Mouse (Mus musculus): ENCODE results near the gene Hoxc8. TPM values are rescaled to one million over a fixed set of nuclear protein-coding genes. Genes with fewer than 3 reads are reported as not detected.

The Hoxc8 gene
- polyA plus RNA-seq, 1 experiment from 2014 or later, result not detected

- Histone ChIP-seq H3K27ac (ENCODE audit: low read length) (no peak overlapping the region), H3K36me3 (ENCODE audit: control insufficient read depth, insufficient read depth) (no peaks in the 10 kb centered on the region), H3K4me2 (ENCODE audit: low read depth, low read length) (no peak overlapping the region), H3K9me3 (replicated peaks; ENCODE audit: control insufficient read depth, low read length) (no peaks in the 10 kb centered on the region), H3K4me1 (ENCODE audit: control insufficient read depth, insufficient read depth, low read length) (no peaks in the 10 kb centered on the region), H3K4me3 (ENCODE audit: low read length) (no peak overlapping the region), H3K27me3 (ENCODE audit: control insufficient read depth, insufficient read depth, low read length) (peaks cover 92% of the 10 kb centered on the region), H3K9ac (ENCODE audit: low read length) (no peak overlapping the region)
- 2% methylated on average over 7 of the region's 7 CpGs for WGBS
- no peak for ATAC-seq (replicated peaks; ENCODE audit: extremely low read depth, insufficient read depth, low FRiP score)
Observed at GRCm38 (mm10) chr15:102991782-102992181, 1.4 kb downstream of the Hoxc8 start.

- no peak overlapping the region for H3K27ac ChIP-seq (ENCODE audit: low read length)
- no peak overlapping the region for H3K4me2 ChIP-seq (ENCODE audit: low read depth, low read length)
- H3K9me3 ChIP-seq (replicated peaks; ENCODE audit: control insufficient read depth, low read length), result no peaks in the 10 kb centered on the region
- no peak overlapping the region for H3K9ac ChIP-seq (ENCODE audit: low read length)
- H3K27me3 ChIP-seq (ENCODE audit: control insufficient read depth, insufficient read depth, low read length), result peaks cover 90% of the 10 kb centered on the region
- H3K4me3 ChIP-seq (ENCODE audit: low read length), result no peak overlapping the region
- 1% methylated on average over 11 of the region's 11 CpGs for WGBS
- no peaks in the 10 kb centered on the region for H3K4me1 ChIP-seq (ENCODE audit: control insufficient read depth, insufficient read depth, low read length)
- H3K36me3 ChIP-seq (ENCODE audit: control insufficient read depth, insufficient read depth), result no peaks in the 10 kb centered on the region
- no peak for ATAC-seq (replicated peaks; ENCODE audit: extremely low read depth, insufficient read depth, low FRiP score)
Observed at GRCm38 (mm10) chr15:102992206-102992605, 1.8 kb downstream of the Hoxc8 start.

- Histone ChIP-seq H3K9me3 (replicated peaks; ENCODE audit: control insufficient read depth, low read length) (no peaks in the 10 kb centered on the region), H3K4me3 (ENCODE audit: low read length) (no peak overlapping the region), H3K36me3 (ENCODE audit: control insufficient read depth, insufficient read depth) (no peaks in the 10 kb centered on the region), H3K9ac (ENCODE audit: low read length) (no peak overlapping the region), H3K4me2 (ENCODE audit: low read depth, low read length) (no peak overlapping the region), H3K27ac (ENCODE audit: low read length) (no peak overlapping the region), H3K4me1 (ENCODE audit: control insufficient read depth, insufficient read depth, low read length) (no peaks in the 10 kb centered on the region), H3K27me3 (ENCODE audit: control insufficient read depth, insufficient read depth, low read length) (peaks cover 91% of the 10 kb centered on the region)
- WGBS, result 1% methylated on average over 3 of the region's 3 CpGs
- ATAC-seq (replicated peaks; ENCODE audit: extremely low read depth, insufficient read depth, low FRiP score), result no peak
Observed at GRCm38 (mm10) chr15:102992863-102993262, 2.5 kb downstream of the Hoxc8 start.

DNA sequence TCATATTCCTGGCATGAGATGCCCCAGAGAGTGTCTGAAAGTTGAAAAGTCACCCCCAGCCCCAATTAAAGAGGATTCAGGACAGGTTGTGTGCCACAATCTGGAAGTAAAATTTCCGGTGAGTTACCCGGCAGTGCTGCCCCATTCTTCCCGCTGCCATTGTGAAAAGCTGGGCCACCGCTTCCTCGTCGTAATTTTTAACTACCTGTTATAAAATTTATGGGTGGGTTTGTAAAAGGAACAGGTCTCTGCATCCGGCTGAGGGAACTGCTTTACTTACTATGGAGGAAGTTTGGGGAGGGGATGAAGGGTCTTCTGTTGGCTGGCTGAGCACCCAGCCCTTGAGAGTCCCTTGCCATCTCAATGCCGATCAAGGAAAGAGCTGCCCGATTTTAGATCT is 6.1 kb downstream of the Hoxc8 start:
- H3K4me2 ChIP-seq (ENCODE audit: low read depth, low read length), result no peak overlapping the region
- H3K36me3 ChIP-seq (ENCODE audit: control insufficient read depth, insufficient read depth), result no peaks in the 10 kb centered on the region
- no peaks in the 10 kb centered on the region for H3K9me3 ChIP-seq (replicated peaks; ENCODE audit: control insufficient read depth, low read length)
- H3K4me3 ChIP-seq (ENCODE audit: low read length), result no peak overlapping the region
- no peak overlapping the region for H3K9ac ChIP-seq (ENCODE audit: low read length)
- H3K4me1 ChIP-seq (ENCODE audit: control insufficient read depth, insufficient read depth, low read length), result peaks cover 9% of the 10 kb centered on the region; the same call in 1 of the 2 replicates
- WGBS, result 2% methylated on average over 9 of the region's 9 CpGs
- peaks cover 95% of the 10 kb centered on the region for H3K27me3 ChIP-seq (ENCODE audit: control insufficient read depth, insufficient read depth, low read length)
- ATAC-seq (replicated peaks; ENCODE audit: extremely low read depth, insufficient read depth, low FRiP score), result no peak
- no peak overlapping the region for H3K27ac ChIP-seq (ENCODE audit: low read length)

- Histone ChIP-seq H3K27me3 (ENCODE audit: control insufficient read depth, insufficient read depth, low read length) (peaks cover 93% of the 10 kb centered on the region), H3K4me2 (ENCODE audit: low read depth, low read length) (no peak overlapping the region), H3K4me3 (ENCODE audit: low read length) (no peak overlapping the region), H3K9ac (ENCODE audit: low read length) (no peak overlapping the region), H3K27ac (ENCODE audit: low read length) (no peak overlapping the region), H3K36me3 (ENCODE audit: control insufficient read depth, insufficient read depth) (no peaks in the 10 kb centered on the region), H3K9me3 (replicated peaks; ENCODE audit: control insufficient read depth, low read length) (no peaks in the 10 kb centered on the region), H3K4me1 (ENCODE audit: control insufficient read depth, insufficient read depth, low read length) (peaks cover 10% of the 10 kb centered on the region; the same call in 1 of the 2 replicates)
- ATAC-seq (replicated peaks; ENCODE audit: extremely low read depth, insufficient read depth, low FRiP score), result no peak
- WGBS, result 1% methylated on average over 3 of the region's 3 CpGs
Observed at GRCm38 (mm10) chr15:102997431-102997830, 7.0 kb downstream of the Hoxc8 start.

GRCm38 (mm10) chr15:102997939-102998355 is 7.5 kb downstream of the Hoxc8 start, which contains the start of gene Hoxc6:
Gene Hoxc6, plus strand, starts transcription at chr15:102998257.
- Histone ChIP-seq H3K36me3 (ENCODE audit: control insufficient read depth, insufficient read depth) (no peaks in the 10 kb centered on the region), H3K4me1 (ENCODE audit: control insufficient read depth, insufficient read depth, low read length) (peaks cover 10% of the 10 kb centered on the region; the same call in 1 of the 2 replicates), H3K9ac (ENCODE audit: low read length) (peak within 1 kb of the TSS; percentile 68; the same call in 1 of the 2 replicates), H3K4me2 (ENCODE audit: low read depth, low read length) (peak within 1 kb of the TSS; percentile 76), H3K4me3 (ENCODE audit: low read length) (peak within 1 kb of the TSS; percentile 59), H3K27me3 (ENCODE audit: control insufficient read depth, insufficient read depth, low read length) (peaks cover 93% of the 10 kb centered on the region), H3K27ac (ENCODE audit: low read length) (no peak within 1 kb of the TSS), H3K9me3 (replicated peaks; ENCODE audit: control insufficient read depth, low read length) (no peaks in the 10 kb centered on the region)
- no peak for ATAC-seq (replicated peaks; ENCODE audit: extremely low read depth, insufficient read depth, low FRiP score)
- WGBS, result 3% methylated on average over 19 of the region's 19 CpGs

DNA sequence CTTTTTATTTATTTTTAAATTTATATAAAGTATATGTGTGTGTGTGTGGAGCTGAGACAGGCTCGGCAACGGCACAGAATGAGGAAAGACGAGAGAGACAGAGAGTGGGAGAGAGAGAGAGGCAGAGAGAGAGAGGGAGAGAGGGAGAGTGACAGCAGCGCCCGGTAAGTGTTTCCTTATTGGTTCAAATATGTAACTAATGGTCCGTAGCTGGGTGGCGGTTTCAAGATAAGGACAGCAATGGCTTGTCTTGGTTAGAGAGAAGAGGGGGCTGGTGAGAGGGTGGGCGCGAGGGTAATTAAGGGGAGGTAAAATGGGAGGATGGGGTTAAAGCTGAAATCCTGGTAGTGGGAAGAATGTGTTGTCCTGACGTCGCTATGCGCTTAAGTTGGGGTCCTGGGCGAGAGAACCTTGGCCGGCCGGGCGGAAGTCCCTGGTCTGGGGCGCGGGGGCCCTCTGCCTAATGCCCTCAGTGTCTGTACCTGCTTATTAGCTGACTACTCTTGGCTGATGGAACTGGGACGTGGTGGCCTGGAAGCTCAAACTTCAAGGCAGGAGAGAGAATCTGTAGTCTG is 8.3 kb downstream of the Hoxc8 start:
- peak; percentile 6; the same call in 1 of the 2 replicates for ATAC-seq (replicated peaks; ENCODE audit: extremely low read depth, insufficient read depth, low FRiP score)
- peak overlapping the region; percentile 76 for H3K4me2 ChIP-seq (ENCODE audit: low read depth, low read length)
- no peak overlapping the region for H3K27ac ChIP-seq (ENCODE audit: low read length)
- peak overlapping the region; percentile 59 for H3K4me3 ChIP-seq (ENCODE audit: low read length)
- peaks cover 93% of the 10 kb centered on the region for H3K27me3 ChIP-seq (ENCODE audit: control insufficient read depth, insufficient read depth, low read length)
- WGBS, result 1% methylated on average over 18 of the region's 19 CpGs
- H3K4me1 ChIP-seq (ENCODE audit: control insufficient read depth, insufficient read depth, low read length), result peaks cover 10% of the 10 kb centered on the region; the same call in 1 of the 2 replicates
- no peaks in the 10 kb centered on the region for H3K36me3 ChIP-seq (ENCODE audit: control insufficient read depth, insufficient read depth)
- no peak overlapping the region; the same call in 1 of the 2 replicates for H3K9ac ChIP-seq (ENCODE audit: low read length)
- H3K9me3 ChIP-seq (replicated peaks; ENCODE audit: control insufficient read depth, low read length), result no peaks in the 10 kb centered on the region

DNA sequence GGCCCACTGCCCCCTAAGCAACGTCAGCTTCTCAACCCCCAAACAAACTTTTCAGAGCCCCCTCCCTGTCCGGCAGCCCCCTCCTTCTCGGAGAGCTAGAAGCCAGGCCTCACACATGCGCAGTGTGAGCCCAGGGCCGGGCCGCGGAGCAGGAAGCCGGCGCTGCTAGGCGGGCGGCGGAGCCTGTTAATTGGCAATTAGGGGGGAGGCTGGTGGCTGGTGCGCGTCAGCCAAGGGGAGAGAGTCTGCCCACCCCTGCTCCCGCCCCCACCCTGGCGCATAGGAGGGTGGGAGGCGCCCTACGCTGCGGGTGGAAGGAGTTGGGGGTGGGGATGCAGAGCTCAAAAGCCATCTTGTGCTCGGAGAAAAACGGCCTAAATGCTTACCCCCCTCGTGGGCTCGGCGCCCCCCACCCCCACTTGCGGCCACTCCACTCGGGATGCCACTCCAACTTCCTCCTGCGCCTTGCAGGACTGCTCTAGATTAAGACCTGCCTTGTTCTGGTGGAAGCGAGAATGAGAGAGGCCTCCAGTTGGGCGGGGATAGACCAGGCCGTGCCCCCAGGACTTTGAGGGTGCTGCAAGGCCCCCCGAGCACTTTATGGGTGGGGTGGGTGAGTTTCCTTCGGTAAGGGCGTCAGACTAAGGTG is 8.9 kb downstream of the Hoxc8 start:
- peak; percentile 68 for ATAC-seq (replicated peaks; ENCODE audit: extremely low read depth, insufficient read depth, low FRiP score)
- Histone ChIP-seq H3K27ac (ENCODE audit: low read length) (no peak overlapping the region), H3K4me2 (ENCODE audit: low read depth, low read length) (peak overlapping the region; percentile 76), H3K9ac (ENCODE audit: low read length) (peak overlapping the region; percentile 68), H3K4me1 (ENCODE audit: control insufficient read depth, insufficient read depth, low read length) (peaks cover 10% of the 10 kb centered on the region; the same call in 1 of the 2 replicates), H3K27me3 (ENCODE audit: control insufficient read depth, insufficient read depth, low read length) (peaks cover 93% of the 10 kb centered on the region), H3K9me3 (replicated peaks; ENCODE audit: control insufficient read depth, low read length) (no peaks in the 10 kb centered on the region), H3K36me3 (ENCODE audit: control insufficient read depth, insufficient read depth) (no peaks in the 10 kb centered on the region), H3K4me3 (ENCODE audit: low read length) (peak overlapping the region; percentile 59)
- WGBS, result 3% methylated on average over 33 of the region's 33 CpGs

DNA sequence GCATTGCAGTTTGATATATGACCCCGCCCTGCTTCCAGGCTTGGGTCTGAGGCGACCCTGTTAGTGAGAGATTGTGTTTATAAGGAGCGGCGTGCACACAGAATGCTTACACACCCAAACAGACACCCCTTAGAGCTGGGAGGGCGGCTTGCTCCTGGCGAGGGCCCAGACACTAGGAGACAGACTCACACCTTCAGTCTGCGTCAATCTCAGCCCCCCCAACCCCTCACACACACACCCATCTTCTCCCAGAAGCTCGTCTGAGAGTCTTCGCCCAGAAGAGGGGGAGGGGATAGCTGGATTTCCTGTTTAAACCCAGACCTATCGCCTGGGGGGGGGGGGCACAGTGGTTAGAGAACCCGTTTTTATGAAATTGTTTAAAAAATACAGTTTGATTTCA is 9.5 kb downstream of the Hoxc8 start:
- H3K4me1 ChIP-seq (ENCODE audit: control insufficient read depth, insufficient read depth, low read length), result peaks cover 10% of the 10 kb centered on the region; the same call in 1 of the 2 replicates
- no peak overlapping the region for H3K27ac ChIP-seq (ENCODE audit: low read length)
- H3K4me2 ChIP-seq (ENCODE audit: low read depth, low read length), result peak overlapping the region; percentile 76; the same call in 1 of the 2 replicates
- 24% methylated on average over 10 of the region's 11 CpGs for WGBS
- H3K9ac ChIP-seq (ENCODE audit: low read length), result no peak overlapping the region
- no peaks in the 10 kb centered on the region for H3K36me3 ChIP-seq (ENCODE audit: control insufficient read depth, insufficient read depth)
- no peak for ATAC-seq (replicated peaks; ENCODE audit: extremely low read depth, insufficient read depth, low FRiP score)
- H3K27me3 ChIP-seq (ENCODE audit: control insufficient read depth, insufficient read depth, low read length), result peaks cover 93% of the 10 kb centered on the region
- no peaks in the 10 kb centered on the region for H3K9me3 ChIP-seq (replicated peaks; ENCODE audit: control insufficient read depth, low read length)
- peak overlapping the region; percentile 59 for H3K4me3 ChIP-seq (ENCODE audit: low read length)

Data from heart, embryonic 16.5 days (tissue).